Mouse (Mus musculus) testis, adult 2 months (tissue): ENCODE measurements around the gene Col15a1. TPM values are rescaled to one million over a fixed set of nuclear protein-coding genes. Genes with fewer than 3 reads are reported as not detected.

Experiments used
- H3K27ac ChIP-seq: fragments of 200-500 bp; 2 replicates; pipeline ENCODE4 v1.5.1; 2012; ENCODE audit warnings: low read depth, low read length; ENCODE audit not compliant: control insufficient read depth, insufficient read depth
- H3K27me3 ChIP-seq: fragments of 200-500 bp; 2 replicates; pipeline ENCODE4 v1.6.1; 2012; ENCODE audit warnings: mild to moderate bottlenecking, low read length, moderate library complexity; ENCODE audit not compliant: control insufficient read depth, insufficient read depth
- H3K36me3 ChIP-seq: fragments of 200-500 bp; 2 replicates; pipeline ENCODE4 v1.6.1; 2012; ENCODE audit warnings: mild to moderate bottlenecking, low read length; ENCODE audit not compliant: control insufficient read depth, insufficient read depth
- H3K4me1 ChIP-seq: fragments of 200-500 bp; 2 replicates; pipeline ENCODE4 v1.6.1; 2012; ENCODE audit warnings: low read length; ENCODE audit not compliant: control insufficient read depth, insufficient read depth
- H3K4me3 ChIP-seq: fragments of 200-500 bp; 2 replicates; pipeline ENCODE4 v1.5.1; 2012; ENCODE audit warnings: low read depth, mild to moderate bottlenecking, low read length, moderate library complexity, mixed read lengths; ENCODE audit not compliant: control insufficient read depth
- CTCF ChIP-seq: fragments of 200-500 bp; IDR thresholded peaks from 2 replicates; pipeline ENCODE4 v1.5.1; 2012; ENCODE audit warnings: low read depth, mild to moderate bottlenecking, inconsistent platforms, low read length, moderate library complexity; ENCODE audit not compliant: control insufficient read depth, insufficient read depth, insufficient replicate concordance
- POLR2A ChIP-seq: fragments of 200-500 bp; IDR thresholded peaks from 2 replicates; pipeline ENCODE4 v1.6.1; 2012; ENCODE audit warnings: low read depth, mild to moderate bottlenecking, inconsistent platforms, low read length, moderate library complexity; ENCODE audit not compliant: control insufficient read depth
- polyA plus RNA-seq: library from polyadenylated mRNA; depleted of rRNA; stranded (reverse); fragments of >200 nt; gene quantifications from 2 replicates; pipeline ENCODE4 v1.2.3, GENCODE M21; 2012; rRNA removed

Gene Col15a1
- 30.0 and 34.7 TPM in 2 replicates for polyA plus RNA-seq

GRCm38 (mm10) chr4:47207969-47208420 is at the start of gene Col15a1:
Gene Col15a1, plus strand, starts transcription at chr4:47208161.
- no peak within 1 kb of the TSS for H3K27ac ChIP-seq
- H3K27me3 ChIP-seq, result no peaks in the 10 kb centered on the region
- TF ChIP-seq CTCF (no peak), POLR2A (no peak)
- no peaks in the 10 kb centered on the region for H3K36me3 ChIP-seq
- H3K4me1 ChIP-seq, result peaks cover 4% of the 10 kb centered on the region; the same call in 1 of the 2 replicates
- H3K4me3 ChIP-seq, result peak within 1 kb of the TSS; percentile 56

DNA sequence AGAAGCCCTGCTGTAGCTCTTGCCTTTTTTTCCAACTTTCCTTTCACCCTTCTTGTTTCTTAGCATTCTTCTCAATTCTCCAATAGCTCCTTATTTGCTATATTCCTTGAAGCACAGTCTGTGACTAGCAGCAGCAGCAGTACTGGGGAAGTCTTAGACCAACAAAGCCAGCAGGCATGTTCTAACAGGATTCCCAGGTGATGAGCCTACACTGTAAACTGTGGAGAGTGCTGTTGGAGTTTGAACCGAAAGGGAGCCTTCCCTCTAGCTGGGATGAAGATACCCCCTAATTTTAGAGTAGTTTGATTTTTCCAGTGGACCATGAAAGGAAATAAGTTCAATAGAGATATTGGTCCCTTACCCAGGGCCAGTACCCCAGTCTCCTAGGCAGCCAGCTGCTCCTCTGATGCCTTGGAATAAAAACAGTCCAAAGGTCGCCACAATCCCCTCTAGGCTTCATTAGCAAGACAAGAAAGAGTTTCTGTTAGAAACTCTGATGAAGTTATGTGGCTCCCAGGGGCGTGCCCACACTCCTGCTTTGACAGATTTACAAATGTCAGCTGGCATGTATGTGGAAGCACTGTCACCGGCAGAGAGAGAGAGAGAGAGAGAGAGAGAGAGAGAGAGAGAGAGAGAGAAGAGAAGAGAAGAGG is 46.7 kb upstream of the Col15a1 start:
- Histone ChIP-seq H3K27ac (no peak overlapping the region), H3K27me3 (no peaks in the 10 kb centered on the region), H3K4me3 (no peak overlapping the region), H3K36me3 (no peaks in the 10 kb centered on the region), H3K4me1 (no peaks in the 10 kb centered on the region; the same call in 1 of the 2 replicates)
- no peak for TF ChIP-seq POLR2A
- TF ChIP-seq CTCF, result no peak

DNA sequence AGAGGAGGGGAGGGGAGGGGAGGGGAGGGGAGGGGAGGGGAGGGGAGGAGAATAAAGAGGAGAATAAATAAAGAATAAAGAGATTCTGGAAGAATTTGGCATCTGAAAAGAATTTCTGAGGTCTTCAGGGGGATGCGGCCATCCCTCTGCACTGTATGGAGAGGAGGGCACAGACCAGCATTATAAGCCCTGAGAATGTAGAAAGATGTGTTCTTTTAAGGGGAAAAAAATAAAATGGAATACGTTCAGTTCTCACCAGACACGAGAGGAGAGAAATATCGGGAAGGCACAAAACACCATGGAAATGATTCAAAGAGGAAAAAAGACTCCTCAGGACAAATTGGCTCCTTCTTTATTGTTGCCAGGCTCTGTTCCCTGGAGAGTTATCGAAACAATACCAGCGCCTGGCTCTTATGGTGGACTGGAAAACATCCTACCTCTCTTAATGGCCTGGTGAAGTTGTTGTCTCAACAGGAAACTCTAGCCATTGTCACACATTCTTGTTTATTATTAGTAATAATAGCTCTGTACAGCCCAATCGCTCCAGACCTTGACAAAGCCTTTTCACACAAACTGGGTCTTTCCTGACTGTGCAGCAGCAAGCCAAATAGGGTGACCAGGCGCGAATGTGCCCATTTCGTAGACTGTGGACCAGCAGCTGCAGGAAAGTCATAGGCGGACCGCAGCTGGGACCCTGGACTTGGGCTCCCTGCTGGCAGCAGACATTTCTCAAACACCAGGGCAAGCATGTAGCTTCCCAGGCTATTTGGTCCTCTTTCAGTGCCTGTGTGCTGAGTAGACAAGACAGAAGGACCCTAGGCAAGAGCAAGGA is 46.0 kb upstream of the Col15a1 start:
- no peak for TF ChIP-seq CTCF
- no peak for TF ChIP-seq POLR2A
- H3K36me3 ChIP-seq, result no peaks in the 10 kb centered on the region
- H3K4me1 ChIP-seq, result no peaks in the 10 kb centered on the region; the same call in 1 of the 2 replicates
- H3K27ac ChIP-seq, result no peak overlapping the region
- H3K27me3 ChIP-seq, result no peaks in the 10 kb centered on the region
- H3K4me3 ChIP-seq, result no peak overlapping the region

GRCm38 (mm10) chr4:47172314-47172713 is 35.6 kb upstream of the Col15a1 start:
- H3K4me1 ChIP-seq, result no peaks in the 10 kb centered on the region
- no peaks in the 10 kb centered on the region for H3K36me3 ChIP-seq
- no peak overlapping the region for H3K27ac ChIP-seq
- no peak overlapping the region for H3K4me3 ChIP-seq
- TF ChIP-seq POLR2A, result no peak
- TF ChIP-seq CTCF, result no peak
- H3K27me3 ChIP-seq, result no peaks in the 10 kb centered on the region

GRCm38 (mm10) chr4:47177101-47177500 is 30.9 kb upstream of the Col15a1 start:
- Histone ChIP-seq H3K36me3 (no peaks in the 10 kb centered on the region), H3K4me1 (no peaks in the 10 kb centered on the region), H3K4me3 (no peak overlapping the region), H3K27me3 (no peaks in the 10 kb centered on the region), H3K27ac (no peak overlapping the region)
- TF ChIP-seq POLR2A (no peak), CTCF (no peak)

DNA sequence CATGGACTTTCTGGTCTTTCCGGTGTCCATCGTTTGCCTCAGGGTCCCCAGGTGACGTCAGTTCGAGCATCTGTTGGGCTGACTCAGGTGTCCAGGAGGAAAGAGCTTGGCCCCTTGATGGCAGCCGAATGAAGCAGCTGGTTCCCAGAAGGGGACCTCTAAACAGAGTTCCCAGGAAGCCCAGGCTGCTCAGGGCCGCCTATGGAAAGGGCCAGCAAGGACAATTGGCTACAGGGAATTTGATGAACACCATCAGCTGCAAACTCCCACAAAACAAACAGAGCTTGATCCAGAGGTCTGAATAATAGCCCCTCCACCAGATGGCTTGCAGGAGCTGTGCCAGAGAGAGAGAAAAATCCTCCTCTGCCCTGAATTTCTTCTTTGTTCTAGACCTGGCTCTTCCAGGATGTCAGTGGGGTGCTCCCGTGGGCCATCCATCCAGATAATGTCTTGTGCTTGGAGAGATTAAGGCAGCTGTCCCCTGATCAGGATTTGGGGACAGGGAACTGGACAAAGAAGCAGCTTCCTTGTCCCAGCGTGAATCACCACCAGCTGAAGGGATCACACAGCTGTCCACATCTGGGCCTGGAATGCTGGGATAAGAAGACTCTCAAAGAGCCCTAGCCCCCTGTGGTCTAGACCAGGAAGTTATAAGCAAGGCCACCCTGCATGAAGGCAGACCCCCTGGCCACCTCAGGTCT is 29.6 kb upstream of the Col15a1 start:
- Histone ChIP-seq H3K4me3 (no peak overlapping the region), H3K27ac (no peak overlapping the region), H3K36me3 (no peaks in the 10 kb centered on the region), H3K4me1 (no peaks in the 10 kb centered on the region), H3K27me3 (no peaks in the 10 kb centered on the region)
- TF ChIP-seq CTCF (no peak), POLR2A (no peak)

DNA sequence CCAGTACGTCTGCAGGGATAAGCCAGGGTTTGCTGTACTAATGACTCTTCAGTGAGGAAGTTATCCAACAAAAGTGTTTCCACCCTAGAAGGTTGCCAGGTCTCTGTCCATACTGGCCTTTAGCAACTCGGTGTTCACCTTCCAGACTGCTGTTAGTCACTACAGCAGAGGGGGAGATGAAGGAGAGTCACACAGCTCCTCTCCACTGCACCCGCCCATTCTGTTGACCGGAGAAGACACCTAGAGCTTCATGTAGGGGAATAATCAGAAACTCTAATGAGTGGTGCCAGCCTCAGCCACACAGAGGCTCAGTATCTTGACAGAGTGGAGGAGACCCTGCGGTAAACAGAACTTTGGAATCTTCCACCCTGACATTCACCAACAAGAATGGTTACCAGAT is 28.4 kb upstream of the Col15a1 start:
- Histone ChIP-seq H3K27ac (no peak overlapping the region), H3K4me1 (no peaks in the 10 kb centered on the region)
- TF ChIP-seq CTCF (no peak), POLR2A (no peak)

More for the DNA sequence above, 28.4 kb upstream of the Col15a1 start:
- no peaks in the 10 kb centered on the region for H3K27me3 ChIP-seq
- H3K36me3 ChIP-seq, result no peaks in the 10 kb centered on the region
- no peak overlapping the region for H3K4me3 ChIP-seq
